Mouse (Mus musculus): Measurements from ENCODE around the gene Sf1. TPM values are rescaled to one million over a fixed set of nuclear protein-coding genes. Genes with fewer than 3 reads are reported as not detected.

The Sf1 gene
- polyA plus RNA-seq, 1 experiment from 2014 or later = 58.4 TPM

GRCm38 (mm10) chr19:6364842-6365241, 1.4 kb downstream of the Sf1 start:
- Histone ChIP-seq H3K27ac (ENCODE audit: low read length) (peak overlapping the region; percentile 97; the same call in 1 of the 2 replicates), H3K4me3 (ENCODE audit: low read depth, low read length) (peak overlapping the region; percentile 100), H3K36me3 (ENCODE audit: control insufficient read depth, insufficient read depth) (peaks cover 42% of the 10 kb centered on the region), H3K9ac (ENCODE audit: low read depth, low read length) (peak overlapping the region; percentile 99), H3K4me2 (ENCODE audit: low read depth, low read length) (peak overlapping the region; percentile 71), H3K9me3 (replicated peaks; ENCODE audit: control insufficient read depth, low read length) (no peaks in the 10 kb centered on the region), H3K27me3 (ENCODE audit: control insufficient read depth, insufficient read depth, low read depth, low read length) (no peaks in the 10 kb centered on the region), H3K4me1 (ENCODE audit: control insufficient read depth, low read depth, low read length) (peaks cover 24% of the 10 kb centered on the region)
- ATAC-seq (ENCODE audit: low read depth) = no peak
- WGBS (ENCODE audit: insufficient replicate concordance) = 0% methylated on average over 2 of the region's 2 CpGs

GRCm38 (mm10) chr19:6370175-6370574, 6.7 kb downstream of the Sf1 start:
- no peak for ATAC-seq (ENCODE audit: low read depth)
- Histone ChIP-seq H3K27ac (ENCODE audit: low read length) (no peak overlapping the region), H3K4me2 (ENCODE audit: low read depth, low read length) (no peak overlapping the region), H3K4me1 (ENCODE audit: control insufficient read depth, low read depth, low read length) (peaks cover 12% of the 10 kb centered on the region), H3K4me3 (ENCODE audit: low read depth, low read length) (no peak overlapping the region), H3K9ac (ENCODE audit: low read depth, low read length) (no peak overlapping the region), H3K27me3 (ENCODE audit: control insufficient read depth, insufficient read depth, low read depth, low read length) (no peaks in the 10 kb centered on the region), H3K9me3 (replicated peaks; ENCODE audit: control insufficient read depth, low read length) (no peaks in the 10 kb centered on the region), H3K36me3 (ENCODE audit: control insufficient read depth, insufficient read depth) (peaks cover 93% of the 10 kb centered on the region)
- 89% methylated on average over 2 of the region's 2 CpGs for WGBS (ENCODE audit: insufficient replicate concordance)

DNA sequence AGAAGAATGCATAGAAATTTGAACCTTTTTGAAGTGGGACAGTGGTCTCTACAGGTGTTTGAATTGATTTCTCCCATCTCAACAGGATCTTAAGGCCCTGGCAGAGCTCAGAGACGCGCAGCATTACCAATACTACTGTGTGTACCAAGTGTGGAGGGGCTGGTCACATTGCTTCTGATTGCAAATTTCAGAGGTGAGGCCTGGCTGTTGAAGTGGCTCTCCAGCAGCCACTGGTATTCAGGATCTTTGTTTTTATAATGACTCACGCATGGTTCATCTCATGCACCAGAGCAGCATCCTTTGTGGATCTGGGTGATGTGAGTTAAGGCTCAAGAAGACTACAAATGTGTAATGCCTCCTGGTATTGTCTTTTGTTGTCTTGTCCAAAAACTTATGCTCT, 8.9 kb downstream of the Sf1 start:
- peaks cover 95% of the 10 kb centered on the region for H3K36me3 ChIP-seq (ENCODE audit: control insufficient read depth, insufficient read depth)
- peaks cover under 1% of the 10 kb centered on the region for H3K4me1 ChIP-seq (ENCODE audit: control insufficient read depth, low read depth, low read length)
- H3K4me2 ChIP-seq (ENCODE audit: low read depth, low read length) = no peak overlapping the region
- no peak overlapping the region for H3K9ac ChIP-seq (ENCODE audit: low read depth, low read length)
- H3K9me3 ChIP-seq (replicated peaks; ENCODE audit: control insufficient read depth, low read length) = no peaks in the 10 kb centered on the region
- no peak overlapping the region for H3K4me3 ChIP-seq (ENCODE audit: low read depth, low read length)
- ATAC-seq (ENCODE audit: low read depth) = no peak
- 85% methylated on average over 3 of the region's 3 CpGs for WGBS (ENCODE audit: insufficient replicate concordance)
- H3K27ac ChIP-seq (ENCODE audit: low read length) = no peak overlapping the region
- no peaks in the 10 kb centered on the region for H3K27me3 ChIP-seq (ENCODE audit: control insufficient read depth, insufficient read depth, low read depth, low read length)

- Histone ChIP-seq H3K9me3 (replicated peaks; ENCODE audit: control insufficient read depth, low read length) (no peaks in the 10 kb centered on the region), H3K27ac (ENCODE audit: low read length) (no peak overlapping the region), H3K36me3 (ENCODE audit: control insufficient read depth, insufficient read depth) (peaks cover 96% of the 10 kb centered on the region), H3K4me1 (ENCODE audit: control insufficient read depth, low read depth, low read length) (no peaks in the 10 kb centered on the region; the same call in 1 of the 2 replicates), H3K4me2 (ENCODE audit: low read depth, low read length) (no peak overlapping the region), H3K27me3 (ENCODE audit: control insufficient read depth, insufficient read depth, low read depth, low read length) (no peaks in the 10 kb centered on the region), H3K4me3 (ENCODE audit: low read depth, low read length) (no peak overlapping the region), H3K9ac (ENCODE audit: low read depth, low read length) (no peak overlapping the region)
- 55% methylated on average over 12 of the region's 12 CpGs for WGBS (ENCODE audit: insufficient replicate concordance)
- ATAC-seq (ENCODE audit: low read depth) = no peak
Measured at GRCm38 (mm10) chr19:6373539-6374400, 10.3 kb downstream of the Sf1 start.

GRCm38 (mm10) chr19:6374571-6374970, 11.1 kb downstream of the Sf1 start:
- Histone ChIP-seq H3K9me3 (replicated peaks; ENCODE audit: control insufficient read depth, low read length) (no peaks in the 10 kb centered on the region), H3K9ac (ENCODE audit: low read depth, low read length) (no peak overlapping the region), H3K4me2 (ENCODE audit: low read depth, low read length) (no peak overlapping the region), H3K4me3 (ENCODE audit: low read depth, low read length) (no peak overlapping the region), H3K27ac (ENCODE audit: low read length) (no peak overlapping the region), H3K4me1 (ENCODE audit: control insufficient read depth, low read depth, low read length) (no peaks in the 10 kb centered on the region; the same call in 1 of the 2 replicates), H3K36me3 (ENCODE audit: control insufficient read depth, insufficient read depth) (peaks cover 89% of the 10 kb centered on the region), H3K27me3 (ENCODE audit: control insufficient read depth, insufficient read depth, low read depth, low read length) (no peaks in the 10 kb centered on the region)
- no peak for ATAC-seq (ENCODE audit: low read depth)
- 96% methylated on average over 10 of the region's 10 CpGs for WGBS (ENCODE audit: insufficient replicate concordance)

- Histone ChIP-seq H3K27ac (ENCODE audit: low read length) (no peak overlapping the region), H3K4me3 (ENCODE audit: low read depth, low read length) (no peak overlapping the region), H3K4me2 (ENCODE audit: low read depth, low read length) (no peak overlapping the region), H3K4me1 (ENCODE audit: control insufficient read depth, low read depth, low read length) (no peaks in the 10 kb centered on the region; the same call in 1 of the 2 replicates), H3K36me3 (ENCODE audit: control insufficient read depth, insufficient read depth) (peaks cover 80% of the 10 kb centered on the region), H3K27me3 (ENCODE audit: control insufficient read depth, insufficient read depth, low read depth, low read length) (no peaks in the 10 kb centered on the region), H3K9ac (ENCODE audit: low read depth, low read length) (no peak overlapping the region), H3K9me3 (replicated peaks; ENCODE audit: control insufficient read depth, low read length) (no peaks in the 10 kb centered on the region)
- peak; percentile 23; the same call in 1 of the 2 replicates for ATAC-seq (ENCODE audit: low read depth)
- 91% methylated on average over 40 of the region's 42 CpGs for WGBS (ENCODE audit: insufficient replicate concordance)
Measured at GRCm38 (mm10) chr19:6375423-6376254, 12.1 kb downstream of the Sf1 start.

DNA sequence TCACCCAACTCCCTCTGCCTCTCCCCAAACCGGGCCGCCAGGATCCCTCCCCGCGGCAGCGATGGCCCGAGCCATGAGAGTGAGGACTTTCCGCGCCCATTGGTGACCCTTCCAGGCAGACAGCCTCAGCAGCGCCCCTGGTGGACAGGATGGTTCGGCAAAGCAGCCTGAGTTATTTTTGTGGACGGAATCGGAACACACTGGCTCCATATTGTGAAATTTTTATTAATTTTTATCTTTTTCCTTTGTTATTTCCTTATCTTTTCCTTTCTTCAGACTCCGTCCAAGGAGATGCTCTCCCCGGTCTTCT, 12.7 kb downstream of the Sf1 start:
- Histone ChIP-seq H3K9ac (ENCODE audit: low read depth, low read length) (no peak overlapping the region), H3K4me1 (ENCODE audit: control insufficient read depth, low read depth, low read length) (no peaks in the 10 kb centered on the region; the same call in 1 of the 2 replicates), H3K36me3 (ENCODE audit: control insufficient read depth, insufficient read depth) (peaks cover 75% of the 10 kb centered on the region), H3K27ac (ENCODE audit: low read length) (no peak overlapping the region), H3K9me3 (replicated peaks; ENCODE audit: control insufficient read depth, low read length) (no peaks in the 10 kb centered on the region), H3K27me3 (ENCODE audit: control insufficient read depth, insufficient read depth, low read depth, low read length) (no peaks in the 10 kb centered on the region), H3K4me3 (ENCODE audit: low read depth, low read length) (no peak overlapping the region), H3K4me2 (ENCODE audit: low read depth, low read length) (no peak overlapping the region)
- WGBS (ENCODE audit: insufficient replicate concordance) = 80% methylated on average over 14 of the region's 14 CpGs
- no peak for ATAC-seq (ENCODE audit: low read depth)

GRCm38 (mm10) chr19:6376643-6377042, 13.2 kb downstream of the Sf1 start:
- WGBS (ENCODE audit: insufficient replicate concordance) = 67% methylated on average over 2 of the region's 2 CpGs
- H3K4me1 ChIP-seq (ENCODE audit: control insufficient read depth, low read depth, low read length) = no peaks in the 10 kb centered on the region; the same call in 1 of the 2 replicates
- H3K27me3 ChIP-seq (ENCODE audit: control insufficient read depth, insufficient read depth, low read depth, low read length) = no peaks in the 10 kb centered on the region
- H3K27ac ChIP-seq (ENCODE audit: low read length) = no peak overlapping the region
- H3K4me3 ChIP-seq (ENCODE audit: low read depth, low read length) = no peak overlapping the region
- peaks cover 70% of the 10 kb centered on the region for H3K36me3 ChIP-seq (ENCODE audit: control insufficient read depth, insufficient read depth)
- H3K4me2 ChIP-seq (ENCODE audit: low read depth, low read length) = no peak overlapping the region
- no peak overlapping the region for H3K9ac ChIP-seq (ENCODE audit: low read depth, low read length)
- no peak for ATAC-seq (ENCODE audit: low read depth)
- H3K9me3 ChIP-seq (replicated peaks; ENCODE audit: control insufficient read depth, low read length) = no peaks in the 10 kb centered on the region

Measured in liver, embryonic 16.5 days (tissue).